Mouse (Mus musculus) testis, adult 2 months (tissue): ENCODE results near the gene Gosr2.

ENCODE experiments used
- CTCF ChIP-seq: fragments of 200-500 bp; IDR thresholded peaks from 2 replicates; pipeline ENCODE4 v1.5.1; 2012; ENCODE audit warnings: low read depth, mild to moderate bottlenecking, inconsistent platforms, low read length, moderate library complexity; ENCODE audit not compliant: control insufficient read depth, insufficient read depth, insufficient replicate concordance
- POLR2A ChIP-seq: fragments of 200-500 bp; IDR thresholded peaks from 2 replicates; pipeline ENCODE4 v1.6.1; 2012; ENCODE audit warnings: low read depth, mild to moderate bottlenecking, inconsistent platforms, low read length, moderate library complexity; ENCODE audit not compliant: control insufficient read depth

DNA sequence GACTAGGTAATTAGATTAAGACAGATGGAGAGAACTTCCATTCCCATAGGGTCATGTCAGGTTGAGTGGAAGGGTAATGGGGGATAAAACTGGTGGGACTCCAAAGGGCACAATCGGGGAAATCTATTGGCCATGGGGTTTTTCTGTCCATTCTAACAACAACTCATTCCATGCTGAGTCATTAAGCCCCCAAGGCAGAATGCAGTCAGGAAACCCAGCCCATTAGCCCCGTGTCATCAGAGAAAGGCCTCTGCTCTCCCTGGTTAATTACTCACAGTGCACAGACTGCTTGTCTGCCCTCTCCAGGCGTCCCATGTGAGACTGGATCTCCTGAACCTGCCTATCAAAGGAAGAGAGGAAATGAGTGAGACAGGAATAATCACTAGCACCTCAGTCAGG, 8.7 kb downstream of the Gosr2 start:
- TF ChIP-seq CTCF, result no peak
- no peak for TF ChIP-seq POLR2A
